23 mouse cellular contexts compared by ENCODE assay signal in the genomic region with DNA sequence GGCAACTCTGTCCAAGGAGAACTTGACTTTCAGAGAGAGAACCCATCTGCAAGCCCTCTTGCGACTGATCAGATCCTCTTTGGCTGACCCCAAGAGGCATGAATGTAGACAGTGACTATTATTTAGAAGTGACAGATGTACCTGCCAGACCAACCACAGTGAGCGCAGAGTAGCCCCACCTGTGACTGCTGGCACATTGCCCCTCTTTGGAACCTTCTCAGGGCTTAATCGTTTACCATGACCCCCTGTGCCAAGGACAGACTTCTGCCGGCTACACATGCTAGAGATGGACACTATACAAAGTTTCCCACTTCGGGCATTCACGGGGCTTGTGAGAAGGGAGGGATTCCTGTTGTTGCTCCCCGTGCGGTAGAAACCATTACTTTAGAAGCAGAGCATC.
DNase-seq lines count a peak whose midpoint lies in the region; ATAC-seq and TF ChIP-seq lines count a peak whose summit lies in the region.
"Had no signal": no experiment of that assay in that cellular context is flagged by ENCODE, and none has a peak within 500 bp of the region (broad histone marks: within the 10 kb centered on the region; RNA-seq: fewer than 3 reads in every experiment).

No protein-coding gene starts in this region.

- H3K79me2 ChIP-seq in liver, adult 2 months (ENCODE audit: control insufficient read depth, insufficient read depth, low read length): no peaks in the 10 kb centered on the region

- H3K9me3 ChIP-seq in heart, embryonic 12.5 days (replicated peaks): no peaks in the 10 kb centered on the region
- no peaks in the 10 kb centered on the region for H3K9me3 ChIP-seq in liver, embryonic 12.5 days (replicated peaks)
- H3K9me3 ChIP-seq: embryonic facial prominence, embryonic 10.5 days; limb, embryonic 15.5 days; neural tube, embryonic 15.5 days had no signal

- H3K4me1 ChIP-seq in heart, embryonic 12.5 days (replicated peaks): peaks cover 21% of the 10 kb centered on the region
- no peaks in the 10 kb centered on the region for H3K4me1 ChIP-seq in liver, adult 2 months (ENCODE audit: control insufficient read depth, insufficient read depth, low read length)
- H3K4me1 ChIP-seq in liver, embryonic 12.5 days: no peaks in the 10 kb centered on the region
- H3K4me1 ChIP-seq: embryonic facial prominence, embryonic 10.5 days; limb, embryonic 15.5 days; neural tube, embryonic 15.5 days had no signal

- H3K36me3 ChIP-seq in heart, embryonic 12.5 days: 0 out of 2 replicates have a peak, but pooled peaks cover 11% of the 10 kb centered on the region
- H3K36me3 ChIP-seq in liver, adult 2 months (ENCODE audit: control insufficient read depth, insufficient read depth, low read length): peaks cover 5% of the 10 kb centered on the region; the same call in 1 of the 2 replicates
- no peaks in the 10 kb centered on the region for H3K36me3 ChIP-seq in liver, embryonic 12.5 days
- H3K36me3 ChIP-seq: neural tube, embryonic 15.5 days had no signal

- no peaks in the 10 kb centered on the region for H3K27me3 ChIP-seq in heart, embryonic 12.5 days (replicated peaks)
- no peaks in the 10 kb centered on the region for H3K27me3 ChIP-seq in liver, adult 2 months (ENCODE audit: control insufficient read depth, insufficient read depth, low read length)
- H3K27me3 ChIP-seq in liver, embryonic 12.5 days (replicated peaks): no peaks in the 10 kb centered on the region
- H3K27me3 ChIP-seq: limb, embryonic 15.5 days; neural tube, embryonic 15.5 days; Patski had no signal

- H3K9ac ChIP-seq in heart, embryonic 12.5 days: no peak overlapping the region
- H3K9ac ChIP-seq in liver, adult 2 months (ENCODE audit: low read depth, low read length): no peak overlapping the region
- no peak overlapping the region for H3K9ac ChIP-seq in liver, embryonic 12.5 days
- H3K9ac ChIP-seq: limb, embryonic 15.5 days; liver, postnatal 0 days; neural tube, embryonic 15.5 days had no signal

- no peak overlapping the region for H3K4me3 ChIP-seq in heart, embryonic 12.5 days
- H3K4me3 ChIP-seq in liver, adult 2 months (ENCODE audit: insufficient read depth, low read depth, low read length): no peak overlapping the region
- no peak overlapping the region for H3K4me3 ChIP-seq in liver, embryonic 12.5 days
- H3K4me3 ChIP-seq: embryonic facial prominence, embryonic 10.5 days; limb, embryonic 15.5 days; myocyte; neural tube, embryonic 15.5 days had no signal

- TF ChIP-seq POLR2A in liver, adult 2 months (IDR thresholded peaks at IDR 0.05; ENCODE audit: extremely low read depth, insufficient read depth, low read length): no peak

- no peak for DNase-seq in heart, adult 11 months
- DNase-seq in liver, adult 2 months (ENCODE audit: extremely low read depth, low read depth, low spot score): peak; percentile 8
- peak; percentile 92 to 95 for DNase-seq in cerebellum, postnatal 10 days
- peak; percentile 56 to 67 for DNase-seq in kidney, postnatal 25 days
- DNase-seq in thymus, postnatal 14 days: no peak
- no peak for DNase-seq in left cerebral cortex, adult 9 months (ENCODE audit: low spot score in 2 of 2)
- DNase-seq: adrenal gland, adult 8-10 months; gastrocnemius, postnatal 10 days; heart, adult 18-20 months; liver, postnatal 0 days; lung, postnatal 10 days; midbrain, embryonic 14.5 days; right cerebral cortex, postnatal 14 days; thymus, adult 18-20 months had no signal

- H3K4me2 ChIP-seq in heart, embryonic 12.5 days: no peak overlapping the region
- no peak overlapping the region for H3K4me2 ChIP-seq in liver, embryonic 12.5 days
- H3K4me2 ChIP-seq: limb, embryonic 15.5 days; neural tube, embryonic 15.5 days had no signal

- WGBS in heart, embryonic 12.5 days: 86% methylated on average over 8 of the region's 8 CpGs
- WGBS in liver, adult 2 months: 81% methylated on average over 8 of the region's 8 CpGs
- 69% methylated on average over 8 of the region's 8 CpGs for WGBS in liver, embryonic 12.5 days (ENCODE audit: insufficient replicate concordance)

- TF ChIP-seq CTCF in liver, adult 2 months (IDR thresholded peaks at IDR 0.05; ENCODE audit: low read depth, low read length): no peak

- H3K27ac ChIP-seq in heart, embryonic 12.5 days (ENCODE audit: poor library complexity, severe bottlenecking): peak overlapping the region; percentile 45; the same call in 1 of the 2 replicates
- H3K27ac ChIP-seq in liver, adult 2 months (replicated peaks; ENCODE audit: insufficient read depth, low read depth, low read length): no peak overlapping the region
- H3K27ac ChIP-seq in liver, embryonic 12.5 days: no peak overlapping the region
- H3K27ac ChIP-seq: embryonic facial prominence, embryonic 10.5 days; kidney, postnatal 0 days; limb, embryonic 15.5 days; neural tube, embryonic 15.5 days had no signal

- no peak for ATAC-seq in heart, embryonic 12.5 days (ENCODE audit: insufficient number of reproducible peaks, low FRiP score)
- no peak for ATAC-seq in liver, embryonic 12.5 days
- ATAC-seq: CD4-positive, CD25-positive, alpha-beta regulatory T cell, adult 4 months; liver, postnatal 0 days; Patski had no signal

Comparison
In these comparisons a context has a peak if more than half of its experiments do, and no peak if none do; other contexts are left out.
1. DNase-seq: peak in liver, adult 2 months (single experiment), cerebellum, postnatal 10 days (2 of 2) and kidney, postnatal 25 days (2 of 2); none in heart, adult 11 months (single experiment), thymus, postnatal 14 days (single experiment) and left cerebral cortex, adult 9 months (0 of 2).